Mouse (Mus musculus): ENCODE measurements around the gene Aven. TPM values are rescaled to one million over a fixed set of nuclear protein-coding genes. Genes with fewer than 3 reads are reported as not detected.

Aven gene
- polyA plus RNA-seq, 1 experiment from 2014 or later, result 2.4 TPM

DNA sequence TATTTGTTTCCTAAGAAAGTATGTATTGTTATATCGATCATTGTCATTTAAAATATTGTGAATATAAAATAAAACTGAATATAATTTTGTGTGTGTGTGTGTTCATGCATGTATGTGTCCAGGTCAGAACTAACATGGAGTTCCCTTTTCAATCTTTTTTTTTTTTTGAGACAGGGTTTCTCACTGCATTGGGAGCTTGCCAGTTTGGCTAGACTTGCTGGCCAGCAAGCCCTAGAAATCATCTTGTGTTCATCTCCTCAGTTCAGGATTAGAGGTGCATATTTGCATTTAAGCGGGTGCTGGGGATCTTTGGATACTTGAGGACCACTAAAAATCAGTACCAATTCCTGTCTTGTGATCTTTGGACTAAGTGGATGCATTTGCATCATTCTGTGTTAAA is 20.7 kb upstream of the Aven start:
- H3K4me2 ChIP-seq, result no peak overlapping the region
- no peak overlapping the region for H3K4me3 ChIP-seq
- ATAC-seq (replicated peaks), result no peak
- no peaks in the 10 kb centered on the region for H3K4me1 ChIP-seq
- WGBS, result 89% methylated on average over 2 of the region's 2 CpGs
- H3K27me3 ChIP-seq (replicated peaks), result no peaks in the 10 kb centered on the region
- H3K27ac ChIP-seq, result no peak overlapping the region
- H3K9me3 ChIP-seq, result no peaks in the 10 kb centered on the region
- H3K9ac ChIP-seq, result no peak overlapping the region
- H3K36me3 ChIP-seq (replicated peaks), result peaks cover 10% of the 10 kb centered on the region

DNA sequence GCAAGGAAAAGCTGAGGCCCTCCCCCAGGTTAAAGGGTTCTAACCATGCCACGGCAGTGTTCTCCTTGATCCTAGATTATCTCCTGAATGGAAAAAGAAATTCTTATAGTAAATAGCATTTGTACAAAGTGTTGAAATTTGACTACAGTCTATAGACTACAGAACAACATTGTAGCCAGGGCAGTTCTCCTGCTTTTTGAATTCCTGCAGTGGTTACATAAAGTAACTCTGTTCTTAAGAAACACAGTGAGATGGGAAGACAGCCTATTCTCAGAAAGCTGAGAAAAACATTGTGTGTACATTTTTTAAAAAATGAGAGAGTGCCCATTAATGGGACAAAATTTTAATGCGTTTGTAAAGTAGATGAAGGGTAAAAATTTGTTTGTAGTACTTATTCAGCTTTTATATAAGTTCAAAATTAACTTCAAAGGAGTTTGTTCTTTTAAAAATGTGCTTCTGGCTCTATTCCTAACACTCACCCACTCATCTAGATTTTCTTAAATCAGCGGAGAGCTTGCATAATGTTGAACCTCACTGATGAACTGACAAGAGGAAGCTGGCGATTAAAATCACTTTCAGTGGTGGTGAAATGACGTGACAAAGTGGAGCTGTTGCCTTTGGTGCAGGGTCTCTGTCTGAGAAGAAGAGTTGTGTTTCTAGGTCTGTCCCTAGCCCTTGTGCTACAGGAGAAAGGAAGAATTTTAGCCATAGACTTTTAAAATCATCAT is 17.6 kb upstream of the Aven start:
- Histone ChIP-seq H3K9ac (no peak overlapping the region), H3K9me3 (no peaks in the 10 kb centered on the region), H3K27me3 (replicated peaks) (no peaks in the 10 kb centered on the region), H3K27ac (no peak overlapping the region), H3K4me2 (no peak overlapping the region), H3K36me3 (replicated peaks) (no peaks in the 10 kb centered on the region), H3K4me3 (no peak overlapping the region), H3K4me1 (no peaks in the 10 kb centered on the region)
- ATAC-seq (replicated peaks), result no peak
- 73% methylated on average over 5 of the region's 5 CpGs for WGBS

DNA sequence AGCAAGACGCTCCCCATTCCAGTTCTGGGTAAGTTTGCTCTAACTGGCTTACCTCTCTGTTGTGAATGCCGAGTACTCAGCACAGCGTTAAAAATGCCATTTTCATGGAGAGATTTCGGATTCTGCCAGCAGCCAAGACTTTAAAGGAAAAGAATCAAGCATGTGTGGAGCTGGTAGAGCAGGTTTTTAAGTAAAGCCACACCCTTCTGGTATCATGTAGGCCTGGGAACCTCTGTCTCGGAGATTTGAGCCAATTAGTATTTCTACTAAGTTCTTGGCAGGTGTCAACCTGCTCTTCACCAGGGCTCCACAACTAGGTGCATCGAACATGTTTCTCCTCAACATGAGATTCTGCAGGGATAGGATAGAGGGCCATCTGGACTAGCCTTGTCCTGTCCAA is 16.2 kb upstream of the Aven start:
- Histone ChIP-seq H3K27ac (no peak overlapping the region), H3K36me3 (replicated peaks) (no peaks in the 10 kb centered on the region), H3K9ac (no peak overlapping the region), H3K4me1 (no peaks in the 10 kb centered on the region), H3K9me3 (no peaks in the 10 kb centered on the region), H3K4me3 (no peak overlapping the region), H3K27me3 (replicated peaks) (no peaks in the 10 kb centered on the region), H3K4me2 (no peak overlapping the region)
- no peak for ATAC-seq (replicated peaks)
- WGBS, result 83% methylated on average over 6 of the region's 6 CpGs

DNA sequence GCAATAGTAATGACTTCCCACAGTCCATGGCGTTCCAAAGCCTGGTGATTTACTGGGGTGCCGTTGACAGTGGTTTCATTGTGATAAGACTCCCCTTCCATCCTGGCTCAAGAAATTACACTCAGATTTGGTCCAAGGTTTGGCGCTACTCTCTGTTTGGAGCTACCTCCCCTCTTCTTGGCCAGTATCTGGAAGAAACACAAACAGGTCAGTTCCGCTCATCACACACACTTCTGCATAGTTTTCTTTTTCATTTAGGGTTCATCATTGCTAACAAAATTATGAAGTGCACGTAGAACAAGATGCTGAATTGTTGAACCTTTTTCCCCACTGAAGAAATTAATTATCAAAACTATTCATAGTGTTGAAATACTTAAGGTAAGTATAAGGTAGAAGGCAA is 12.1 kb upstream of the Aven start, which contains the start of gene Chrm5:
TSS of gene Chrm5 (minus strand) at position 101 of the 400 bp plus-strand sequence.
- Histone ChIP-seq H3K27me3 (replicated peaks) (no peaks in the 10 kb centered on the region), H3K27ac (no peak within 1 kb of the TSS), H3K4me1 (no peaks in the 10 kb centered on the region), H3K36me3 (replicated peaks) (no peaks in the 10 kb centered on the region), H3K9ac (no peak within 1 kb of the TSS), H3K4me3 (no peak within 1 kb of the TSS), H3K4me2 (no peak within 1 kb of the TSS), H3K9me3 (no peaks in the 10 kb centered on the region)
- 95% methylated on average over 5 of the region's 5 CpGs for WGBS
- ATAC-seq (replicated peaks), result no peak

DNA sequence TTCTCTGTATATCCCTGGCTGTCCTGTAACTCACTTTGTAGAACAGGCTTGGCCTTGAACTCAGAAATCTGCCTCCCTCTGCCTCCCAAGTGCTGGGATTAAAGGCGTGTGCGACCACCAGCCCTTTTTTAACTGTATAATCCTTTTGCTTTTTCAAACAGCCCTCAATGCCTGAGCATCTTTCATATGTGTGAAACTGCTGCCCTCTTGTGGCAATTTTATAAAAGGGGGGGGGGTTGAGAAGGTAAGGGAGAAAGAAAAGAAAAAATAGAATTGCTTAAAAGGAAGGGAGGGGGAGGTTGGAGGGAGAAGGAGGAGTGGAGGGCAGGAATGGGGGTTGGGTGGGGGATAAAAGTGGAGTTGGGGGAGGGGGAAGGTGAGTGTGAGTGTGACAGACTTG is 11.2 kb upstream of the Aven start:
- Histone ChIP-seq H3K4me2 (no peak overlapping the region), H3K9me3 (no peaks in the 10 kb centered on the region), H3K4me3 (no peak overlapping the region), H3K36me3 (replicated peaks) (no peaks in the 10 kb centered on the region), H3K27ac (no peak overlapping the region), H3K27me3 (replicated peaks) (no peaks in the 10 kb centered on the region), H3K4me1 (no peaks in the 10 kb centered on the region), H3K9ac (no peak overlapping the region)
- 0% methylated on average over 2 of the region's 2 CpGs for WGBS
- ATAC-seq (replicated peaks), result peak; percentile 80

DNA sequence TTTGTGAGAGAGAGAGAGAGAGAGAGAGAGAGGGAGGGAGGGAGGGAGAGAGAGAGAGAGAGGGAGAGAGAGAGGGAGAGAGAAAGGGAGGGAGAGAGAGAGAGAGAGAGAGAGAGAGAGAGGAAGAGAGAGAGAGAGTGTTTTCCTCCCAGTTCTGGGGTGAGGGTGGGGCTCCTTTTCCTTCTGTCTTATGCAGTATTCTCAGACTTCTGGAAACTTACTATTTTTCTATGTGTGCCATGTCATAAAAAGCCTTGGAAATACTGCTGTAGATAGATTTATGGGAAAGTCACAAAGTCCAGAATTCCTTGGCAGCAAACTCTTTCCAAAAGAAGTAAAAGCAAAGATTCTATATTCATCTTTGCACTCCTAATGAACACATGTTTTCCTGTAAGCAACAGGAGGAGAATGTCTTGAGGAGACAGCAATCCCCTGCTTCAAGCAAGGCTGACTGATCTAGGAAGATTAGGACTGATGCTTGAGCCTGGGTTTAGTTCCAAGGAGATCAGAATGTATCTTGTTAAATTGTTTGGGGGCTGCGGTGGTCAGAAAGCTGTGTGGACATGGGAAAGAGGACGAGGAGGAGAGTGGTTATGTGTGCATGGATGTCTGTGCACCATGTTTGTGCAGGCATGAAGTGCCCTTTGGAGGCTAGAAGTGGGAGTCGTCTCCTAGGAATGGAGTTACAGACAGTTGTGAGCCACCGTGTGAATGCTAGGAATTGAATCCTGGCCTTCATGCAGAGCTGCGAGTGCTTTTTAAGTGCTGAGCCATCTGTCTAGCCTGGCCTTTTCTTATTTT is 10.0 kb upstream of the Aven start:
- H3K9ac ChIP-seq, result no peak overlapping the region
- H3K9me3 ChIP-seq, result no peaks in the 10 kb centered on the region
- WGBS, result 73% methylated on average over 5 of the region's 5 CpGs
- no peak overlapping the region for H3K4me3 ChIP-seq
- H3K4me1 ChIP-seq, result no peaks in the 10 kb centered on the region
- H3K27me3 ChIP-seq (replicated peaks), result no peaks in the 10 kb centered on the region
- ATAC-seq (replicated peaks), result no peak
- H3K27ac ChIP-seq, result no peak overlapping the region
- H3K4me2 ChIP-seq, result no peak overlapping the region
- no peaks in the 10 kb centered on the region for H3K36me3 ChIP-seq (replicated peaks)

DNA sequence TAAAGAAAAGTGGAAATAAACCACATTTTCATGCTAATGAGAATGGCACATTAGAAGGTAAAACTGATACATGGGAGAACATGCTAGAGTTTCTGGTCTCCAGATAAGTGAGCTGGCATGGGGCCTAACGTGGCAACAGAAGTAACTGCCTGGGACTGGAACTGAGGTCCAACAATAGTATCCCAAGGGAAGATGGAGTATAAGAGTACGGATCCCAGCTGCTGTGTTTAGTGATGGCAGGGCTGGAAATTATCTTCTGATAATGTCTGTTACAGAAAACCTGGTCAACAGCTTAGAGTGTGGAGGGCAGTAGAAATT is 9.5 kb upstream of the Aven start:
- 57% methylated on average over 2 of the region's 2 CpGs for whole genome bisulfite sequencing
- no peak for ATAC-seq (replicated peaks)
- H3K27me3 ChIP-seq (replicated peaks), result no peaks in the 10 kb centered on the region

DNA sequence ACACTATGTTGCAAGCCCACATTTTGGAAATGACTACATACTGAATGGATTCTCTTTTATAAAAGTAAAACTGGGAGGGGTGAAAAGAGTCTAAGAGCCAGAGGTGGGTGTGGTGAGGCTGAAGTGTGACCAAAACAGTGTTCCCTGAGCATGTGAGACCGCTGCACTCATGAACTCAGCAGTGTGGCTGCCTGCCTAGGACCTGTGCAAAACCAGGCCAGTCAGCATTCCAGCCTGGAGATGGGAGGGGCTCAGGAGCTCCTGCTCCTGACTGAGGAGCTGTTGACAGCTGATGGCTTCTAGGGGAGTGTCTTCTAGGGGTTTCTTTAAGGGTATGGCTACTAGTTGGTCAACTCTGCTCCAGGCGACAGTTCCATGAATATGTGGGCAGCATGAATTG is 7.9 kb upstream of the Aven start:
- WGBS, result 89% methylated on average over 2 of the region's 2 CpGs
- no peaks in the 10 kb centered on the region for H3K4me1 ChIP-seq

More for the DNA sequence above, 9.5 kb upstream of the Aven start:
- Histone ChIP-seq H3K9me3 (no peaks in the 10 kb centered on the region), H3K36me3 (replicated peaks) (no peaks in the 10 kb centered on the region), H3K4me3 (no peak overlapping the region), H3K9ac (no peak overlapping the region), H3K27ac (no peak overlapping the region), H3K4me1 (no peaks in the 10 kb centered on the region), H3K4me2 (no peak overlapping the region)

DNA sequence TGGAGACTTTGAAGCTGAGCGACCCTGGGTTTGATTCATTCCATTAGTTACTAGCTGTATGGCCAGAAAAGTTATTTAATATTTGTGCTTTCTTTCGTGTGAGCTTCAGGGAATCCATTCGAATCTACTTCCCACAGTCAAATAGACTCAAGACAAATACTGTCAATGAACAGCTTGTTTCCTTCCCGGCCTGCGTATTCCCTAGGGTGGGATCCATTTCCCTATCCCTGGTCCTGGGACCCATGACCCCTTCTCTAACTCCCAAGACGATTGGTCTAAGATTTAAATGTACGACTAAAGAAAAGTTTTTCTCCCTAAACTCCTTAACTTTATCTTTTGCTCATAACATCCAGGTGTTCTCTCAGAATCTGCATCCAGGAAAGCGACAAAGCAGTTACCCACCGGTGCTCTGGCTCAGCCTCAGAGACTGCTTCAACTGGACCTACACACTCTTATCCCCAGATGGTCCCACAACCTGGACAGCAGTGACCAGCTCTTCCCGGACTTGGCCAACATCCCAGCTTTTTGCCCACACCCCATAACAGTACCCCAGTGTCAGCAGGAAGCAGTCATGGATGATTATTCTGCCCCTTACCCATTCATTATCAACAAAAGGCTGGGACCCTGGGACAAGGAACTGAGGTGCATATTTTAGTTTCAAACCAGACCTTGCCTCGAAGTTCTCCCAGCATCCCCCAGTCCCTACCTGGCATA is 2.1 kb upstream of the Aven start:
- Histone ChIP-seq H3K9me3 (no peaks in the 10 kb centered on the region), H3K9ac (no peak overlapping the region), H3K27me3 (replicated peaks) (no peaks in the 10 kb centered on the region), H3K4me1 (peaks cover 12% of the 10 kb centered on the region), H3K36me3 (replicated peaks) (no peaks in the 10 kb centered on the region), H3K27ac (no peak overlapping the region), H3K4me2 (no peak overlapping the region), H3K4me3 (no peak overlapping the region)
- ATAC-seq (replicated peaks), result no peak
- WGBS, result 81% methylated on average over 11 of the region's 11 CpGs

More for the DNA sequence above, 7.9 kb upstream of the Aven start:
- no peaks in the 10 kb centered on the region for H3K27me3 ChIP-seq (replicated peaks)
- H3K27ac ChIP-seq, result no peak overlapping the region
- no peak for ATAC-seq (replicated peaks)
- H3K36me3 ChIP-seq (replicated peaks), result no peaks in the 10 kb centered on the region
- H3K9ac ChIP-seq, result no peak overlapping the region
- no peaks in the 10 kb centered on the region for H3K9me3 ChIP-seq
- H3K4me3 ChIP-seq, result no peak overlapping the region
- no peak overlapping the region for H3K4me2 ChIP-seq

DNA sequence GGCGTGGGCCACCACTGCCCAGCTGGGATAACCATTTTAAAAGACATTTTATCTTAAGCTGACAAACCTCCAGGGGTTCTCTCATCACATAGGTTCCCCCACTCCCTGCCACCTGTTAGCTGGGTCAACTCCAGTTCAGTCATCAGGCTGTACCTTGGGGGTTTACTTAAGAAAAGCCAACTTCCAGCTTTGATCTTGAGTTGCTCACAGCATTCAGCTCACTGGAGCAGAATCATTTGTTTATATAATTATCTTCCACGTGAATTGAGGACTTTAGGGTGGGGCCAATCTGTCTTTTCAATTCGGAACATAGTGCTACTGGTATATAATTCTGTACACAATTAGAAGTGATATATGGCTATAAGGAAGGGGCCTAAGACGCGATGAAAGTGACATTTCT is 1.1 kb upstream of the Aven start:
- H3K27me3 ChIP-seq (replicated peaks), result no peaks in the 10 kb centered on the region
- no peak overlapping the region for H3K4me2 ChIP-seq
- H3K4me3 ChIP-seq, result no peak overlapping the region
- H3K36me3 ChIP-seq (replicated peaks), result no peaks in the 10 kb centered on the region
- no peaks in the 10 kb centered on the region for H3K9me3 ChIP-seq
- ATAC-seq (replicated peaks), result no peak
- 78% methylated on average over 5 of the region's 5 CpGs for WGBS
- peaks cover 12% of the 10 kb centered on the region for H3K4me1 ChIP-seq
- no peak overlapping the region for H3K27ac ChIP-seq
- H3K9ac ChIP-seq, result no peak overlapping the region

DNA sequence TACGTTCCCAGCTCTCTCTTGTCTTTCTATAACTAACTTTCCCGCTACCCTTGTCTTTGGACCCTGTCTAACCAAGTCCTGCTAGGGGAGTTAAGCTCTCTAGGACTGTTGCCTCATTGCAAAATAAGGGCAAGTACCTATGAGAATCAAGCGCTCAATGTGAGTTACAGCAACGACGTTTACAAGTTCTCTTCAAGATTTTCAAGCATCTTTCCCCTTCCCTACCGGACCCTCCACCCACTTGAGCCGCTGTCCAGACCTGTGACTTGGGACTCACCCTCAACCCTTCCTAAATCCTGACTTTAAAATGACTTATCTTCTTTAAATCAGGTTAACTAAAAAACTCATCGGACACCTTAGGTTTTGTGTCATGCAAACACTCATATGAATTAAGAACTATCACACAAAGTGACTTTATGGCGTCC is 321 bp upstream of the Aven start:
- H3K9ac ChIP-seq, result peak overlapping the region; percentile 97
- no peaks in the 10 kb centered on the region for H3K9me3 ChIP-seq
- H3K4me3 ChIP-seq, result peak overlapping the region; percentile 82
- H3K4me1 ChIP-seq, result peaks cover 12% of the 10 kb centered on the region
- peak; percentile 15 for ATAC-seq (replicated peaks)
- 7% methylated on average over 9 of the region's 9 CpGs for WGBS
- peak overlapping the region; percentile 63 for H3K4me2 ChIP-seq
- peak overlapping the region; percentile 96 for H3K27ac ChIP-seq
- no peaks in the 10 kb centered on the region for H3K27me3 ChIP-seq (replicated peaks)
- no peaks in the 10 kb centered on the region for H3K36me3 ChIP-seq (replicated peaks)

DNA sequence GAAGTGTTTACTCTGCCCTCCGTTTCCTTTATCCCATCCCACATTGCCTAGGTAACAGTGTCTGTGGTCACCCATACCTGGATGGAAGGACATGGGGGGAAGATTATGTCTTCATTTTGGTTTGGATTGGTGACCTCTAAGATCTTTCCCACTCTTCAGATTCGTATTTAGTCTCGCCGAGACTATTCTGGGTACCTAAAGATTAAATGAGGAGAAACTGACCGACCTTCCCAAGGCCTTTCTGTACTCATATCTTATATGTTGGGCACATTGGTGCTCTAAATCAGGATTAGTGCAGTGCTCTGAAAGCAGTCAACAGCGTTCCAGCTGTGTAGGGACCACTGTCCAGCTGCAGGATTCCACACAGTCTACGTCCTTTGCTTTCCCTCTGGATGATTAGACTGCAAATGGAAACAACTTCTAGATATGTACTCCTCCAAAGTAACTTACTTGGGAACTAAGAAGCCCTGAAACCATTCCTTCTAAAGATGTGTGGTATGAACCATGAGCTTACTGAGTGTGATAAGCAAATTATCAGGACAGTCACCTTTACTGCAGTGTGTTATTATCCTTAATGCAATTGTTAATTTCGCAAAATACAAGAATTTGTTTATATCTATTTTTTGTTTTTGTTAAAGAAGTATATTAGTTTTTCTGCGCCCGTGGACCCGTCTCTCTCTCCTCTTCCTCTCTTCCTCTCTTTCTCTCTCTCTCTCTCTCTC is 936 bp downstream of the Aven start:
- Histone ChIP-seq H3K27me3 (replicated peaks) (no peaks in the 10 kb centered on the region), H3K4me1 (peaks cover 12% of the 10 kb centered on the region), H3K9me3 (no peaks in the 10 kb centered on the region), H3K4me3 (peak overlapping the region; percentile 82), H3K36me3 (replicated peaks) (no peaks in the 10 kb centered on the region), H3K27ac (peak overlapping the region; percentile 96), H3K4me2 (peak overlapping the region; percentile 63), H3K9ac (peak overlapping the region; percentile 97)
- 45% methylated on average over 11 of the region's 11 CpGs for WGBS
- ATAC-seq (replicated peaks), result peak; percentile 25

Measured in midbrain, embryonic 15.5 days (tissue).